Mouse (Mus musculus) large intestine, adult 2 months (tissue): ENCODE data around the gene Mapk3. TPM values are rescaled to one million over a fixed set of nuclear protein-coding genes. Genes with fewer than 3 reads are reported as not detected.
"Not testable (repeated sequence)": the region's sequence is repeated elsewhere in the genome, so short reads cannot be mapped to it uniquely, and the experiment has no call there.

Experiments used
- DNase-seq: peaks from one replicate; pipeline ENCODE4 v3.0.0-alpha.2; 2012; ENCODE audit warnings: low read depth, low spot score
- WGBS: fragments of 180-500 bp; shearing (Covaris S2); methylation state at CpG from one replicate; pipeline ENCODE4 v1.1.7; 2018; 5-methylcytosine and 5-hydroxymethylcytosine counted together
- polyA plus RNA-seq: library from polyadenylated mRNA; depleted of rRNA; stranded (reverse); fragments of >200 nt; gene quantifications from 2 replicates; pipeline ENCODE4 v1.2.3, GENCODE M21; 2012; rRNA removed

Mapk3 gene
- polyA plus RNA-seq, result 497 and 498 TPM in 2 replicates

DNA sequence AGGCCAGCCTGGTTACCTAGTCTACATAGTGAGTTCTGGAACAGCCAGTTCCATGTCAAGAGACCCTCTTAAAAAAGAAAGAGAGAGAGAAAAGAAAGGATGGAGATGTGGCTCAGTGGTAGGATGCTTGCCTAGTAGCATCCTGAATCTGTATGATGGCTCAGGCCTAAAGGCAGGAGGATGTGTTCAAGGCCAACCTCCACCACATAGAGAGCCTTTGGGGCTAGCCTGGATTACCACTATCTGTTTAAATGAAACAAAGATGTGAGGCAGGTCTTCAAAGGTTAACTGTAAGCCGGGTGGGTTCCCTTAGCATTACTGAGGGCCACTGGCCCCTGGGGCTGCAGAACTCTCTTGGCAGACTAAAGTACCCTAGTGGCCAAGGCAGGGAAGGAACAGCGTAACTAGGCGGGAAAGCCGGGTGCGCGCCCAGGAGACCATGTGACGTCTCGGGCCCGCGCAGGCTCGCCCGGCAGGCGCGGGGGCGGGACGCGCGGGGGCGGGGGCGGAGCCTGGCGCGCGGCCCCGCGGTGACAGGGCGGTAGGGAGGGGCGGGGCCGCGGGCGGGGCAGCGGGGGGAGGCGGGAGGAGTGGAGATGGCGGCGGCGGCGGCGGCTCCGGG, at the start of gene Mapk3:
Gene Mapk3, plus strand, starts transcription at position 552 of the 622 bp plus-strand sequence.
- WGBS, result 1% methylated on average over 33 of the region's 38 CpGs
- DNase-seq, result no peak

DNA sequence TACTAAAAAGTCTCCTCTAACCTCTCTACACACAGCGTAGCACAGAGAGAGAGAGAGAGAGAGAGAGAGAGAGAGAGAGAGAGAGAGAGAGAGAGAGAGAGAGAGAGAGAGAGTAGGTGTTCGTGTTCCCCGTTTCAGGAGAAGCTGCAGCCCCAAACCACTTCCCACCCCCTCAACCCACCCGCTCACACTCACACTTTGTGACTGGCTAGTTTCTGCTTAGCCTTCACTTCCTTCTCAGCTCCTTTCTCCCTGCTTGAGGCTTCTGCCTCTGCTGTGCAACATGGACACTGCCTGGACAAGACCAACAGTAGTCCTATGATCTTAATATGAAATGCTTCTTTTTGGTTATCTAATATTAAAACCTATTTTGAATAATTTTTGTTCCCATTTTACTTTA, 49.1 kb upstream of the Mapk3 start:
- 80% methylated on average over 4 of the region's 4 CpGs for WGBS
- no peak for DNase-seq

DNA sequence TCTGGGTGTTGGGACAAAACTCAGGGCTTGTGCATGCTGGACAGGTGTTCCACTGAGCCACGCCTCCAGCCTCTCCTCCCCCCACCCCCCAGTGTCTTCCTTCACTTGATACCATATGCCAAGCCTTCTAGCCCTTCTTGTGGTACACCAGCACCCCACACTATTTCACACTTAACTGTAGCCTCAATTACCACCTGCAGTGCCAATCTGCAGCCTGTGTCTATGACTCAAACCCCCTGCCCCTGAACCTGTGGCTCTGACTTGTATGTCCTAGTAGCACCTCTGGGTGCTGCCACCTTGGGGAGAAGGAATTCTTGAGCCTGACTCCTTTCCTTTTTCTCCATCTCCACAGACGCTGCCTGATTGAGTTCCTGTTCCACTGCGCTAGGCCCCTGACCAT, 47.5 kb upstream of the Mapk3 start:
- DNase-seq, result no peak
- 86% methylated on average over 3 of the region's 3 CpGs for WGBS

DNA sequence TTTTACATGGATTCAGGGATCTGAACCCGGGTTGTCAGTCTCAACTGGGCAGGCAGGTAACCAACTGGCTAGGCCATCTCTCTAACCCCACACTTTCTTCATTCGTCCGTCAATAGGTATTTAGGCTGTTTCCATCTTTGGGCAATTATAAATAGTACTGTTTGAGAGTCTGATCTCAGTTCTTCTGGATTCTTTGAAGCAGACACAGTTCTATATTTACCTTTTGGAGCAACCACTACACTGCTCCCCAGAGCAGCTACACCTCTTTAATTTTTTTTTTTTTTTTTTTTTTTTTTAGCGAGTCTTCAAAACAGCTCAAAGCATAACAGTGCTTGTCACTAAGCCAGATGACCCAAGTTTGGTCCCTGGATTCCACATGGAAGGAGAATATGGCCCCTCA, 43.7 kb upstream of the Mapk3 start:
- WGBS, result 81% methylated on average over 4 of the region's 4 CpGs
- DNase-seq, result no peak

DNA sequence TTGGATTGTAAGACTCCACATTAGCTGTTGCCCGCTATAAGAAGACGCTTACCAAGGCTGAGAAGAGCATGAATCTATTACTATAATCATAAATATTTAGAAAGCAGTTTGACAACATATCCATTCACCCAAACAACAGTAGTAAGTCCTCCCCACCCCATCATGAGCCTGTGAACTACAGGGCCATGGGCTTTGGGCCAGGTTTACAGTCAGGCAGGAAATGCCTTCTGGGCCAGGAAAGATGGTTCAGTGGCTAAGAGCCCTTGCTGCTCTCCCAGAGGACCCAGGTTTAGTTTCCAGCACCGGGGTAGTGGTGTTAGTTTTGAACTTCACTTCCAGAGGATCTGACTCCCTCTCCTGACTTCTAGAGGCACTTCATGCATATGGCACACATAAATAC, 41.8 kb upstream of the Mapk3 start:
- WGBS, result 70% methylated on average over 3 of the region's 3 CpGs
- DNase-seq, result no peak

DNA sequence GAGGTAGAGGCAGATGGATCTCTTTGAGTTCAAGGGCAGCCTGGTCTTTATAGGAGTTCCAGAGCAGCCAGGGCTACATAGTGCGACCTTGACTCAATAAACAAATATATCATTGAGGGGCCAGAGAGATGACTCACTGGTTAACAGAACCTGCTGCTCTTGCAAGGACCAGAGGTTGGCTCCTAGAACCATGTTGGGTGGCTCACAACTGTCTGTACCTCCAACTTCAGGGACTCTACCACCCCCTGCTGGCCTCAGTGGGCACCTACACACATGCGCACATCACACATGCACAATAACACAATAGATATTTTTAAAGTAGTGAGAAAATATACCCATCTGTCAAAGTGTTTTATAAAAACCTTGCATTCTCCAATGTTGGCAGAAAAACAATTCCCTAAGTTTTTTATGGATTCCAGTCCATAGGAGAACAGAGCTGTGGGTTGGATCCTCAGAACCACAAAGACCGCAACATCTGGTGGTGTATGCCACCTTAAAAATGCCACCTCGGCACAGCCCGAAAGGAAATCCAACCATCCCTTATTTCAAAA, 40.5 kb upstream of the Mapk3 start:
- 90% methylated on average over 5 of the region's 5 CpGs for WGBS
- no peak for DNase-seq

DNA sequence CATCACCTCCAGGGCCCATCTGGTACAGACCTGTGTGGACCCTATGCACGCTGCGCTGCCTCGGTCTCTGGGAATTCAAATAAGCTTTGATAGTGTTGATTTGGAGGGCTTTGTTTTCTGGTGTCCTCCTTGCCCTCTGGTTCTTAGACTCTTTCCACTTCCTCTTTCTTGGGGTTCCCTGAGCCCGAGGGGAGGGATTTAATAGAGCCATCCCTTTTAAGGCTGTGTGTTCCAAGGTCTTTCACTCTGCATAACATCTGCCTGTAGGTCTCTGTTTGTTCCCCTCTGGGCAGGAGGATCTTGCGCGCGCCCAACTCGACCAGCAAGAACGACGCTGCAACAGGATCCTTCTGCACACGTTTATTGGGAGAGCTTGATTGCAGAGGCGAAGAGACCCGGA, 37.8 kb upstream of the Mapk3 start:
- 86% methylated on average over 13 of the region's 13 CpGs for WGBS
- DNase-seq, result no peak

DNA sequence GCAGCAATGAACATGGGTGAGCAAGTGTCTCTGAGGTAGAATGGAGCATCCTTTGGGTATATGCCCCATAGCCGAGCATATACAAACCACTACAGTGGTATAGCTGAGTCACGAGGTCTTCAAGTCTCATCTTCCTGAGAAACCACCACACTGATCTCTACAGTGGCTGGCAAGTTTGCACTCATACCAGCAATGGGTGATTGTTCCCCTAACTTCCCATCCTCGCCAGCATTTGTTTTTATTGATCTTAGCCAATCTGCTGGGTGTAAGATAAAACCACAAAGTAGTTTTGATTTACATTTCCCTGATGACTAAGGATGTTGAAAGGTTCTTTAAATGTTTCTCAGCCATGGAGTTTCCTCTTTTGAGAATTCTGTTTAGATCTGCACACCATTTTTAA, 34.3 kb upstream of the Mapk3 start:
- WGBS, result 65% methylated on average over 3 of the region's 3 CpGs
- no peak for DNase-seq

DNA sequence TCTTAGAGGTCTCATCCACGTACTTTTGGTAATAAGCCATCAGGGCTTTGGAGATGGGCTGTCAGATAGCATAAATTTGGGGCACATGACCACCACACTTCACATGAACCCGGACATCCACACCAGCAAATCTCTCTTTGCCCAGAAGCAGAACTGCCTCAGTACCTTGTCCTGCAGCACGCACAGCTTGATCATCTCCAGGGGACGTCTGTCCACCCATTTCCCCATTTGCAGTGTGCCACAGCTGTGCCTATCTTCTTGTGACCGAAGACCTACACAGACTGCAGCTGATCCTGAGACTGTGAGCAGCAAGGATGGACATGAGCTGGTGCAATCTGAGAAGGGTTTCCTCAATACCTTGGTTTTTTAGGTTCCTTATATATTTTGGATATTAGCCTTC, 33.7 kb upstream of the Mapk3 start:
- no peak for DNase-seq
- WGBS, result 69% methylated on average over 5 of the region's 5 CpGs

DNA sequence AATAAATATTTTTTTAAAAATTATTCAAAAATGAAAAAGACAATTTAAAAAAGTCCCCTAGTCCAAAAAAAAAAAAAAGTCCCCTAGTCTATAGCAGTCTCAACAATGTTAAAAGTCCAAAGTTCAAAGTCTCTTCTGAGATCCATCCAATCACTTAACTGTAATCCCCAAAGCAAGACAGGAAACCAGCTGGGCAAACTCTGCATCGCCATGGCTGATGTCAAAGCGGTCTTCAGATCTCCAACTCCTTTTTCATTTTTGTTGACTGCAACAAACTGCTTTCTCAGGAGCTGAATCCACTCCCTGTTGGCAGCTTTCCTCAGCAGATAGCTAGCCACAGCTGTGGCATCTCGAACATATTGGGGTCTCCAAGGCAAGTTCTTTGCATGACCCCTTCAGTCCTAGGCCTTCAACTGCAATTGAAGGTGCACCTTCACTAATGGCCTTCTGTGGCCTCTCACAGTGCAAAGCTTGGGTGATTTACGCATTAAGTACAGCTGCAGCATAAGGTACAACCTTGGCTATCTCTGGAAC, 29.1 kb upstream of the Mapk3 start:
- 53% methylated on average over 4 of the region's 4 CpGs for WGBS
- not testable (repeated sequence) for DNase-seq

DNA sequence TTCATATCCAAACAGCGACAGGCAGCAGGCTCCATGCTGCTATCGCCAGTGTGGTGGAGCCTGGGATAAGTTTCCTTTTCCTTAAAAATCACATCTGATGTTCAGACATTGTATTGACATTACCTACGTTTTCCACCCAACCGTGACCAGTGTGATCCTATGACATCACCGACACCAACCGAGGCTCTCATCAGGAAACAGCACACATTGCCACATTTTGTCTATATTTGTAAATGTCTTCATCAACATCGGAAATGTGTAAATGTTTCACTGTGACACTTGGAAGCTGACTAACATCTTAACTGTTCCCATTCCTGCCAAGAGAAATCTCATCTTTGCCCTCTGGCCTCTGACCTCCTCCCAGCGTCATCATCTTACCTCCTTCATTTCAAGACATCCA, 23.3 kb upstream of the Mapk3 start:
- no peak for DNase-seq
- 71% methylated on average over 8 of the region's 8 CpGs for WGBS

DNA sequence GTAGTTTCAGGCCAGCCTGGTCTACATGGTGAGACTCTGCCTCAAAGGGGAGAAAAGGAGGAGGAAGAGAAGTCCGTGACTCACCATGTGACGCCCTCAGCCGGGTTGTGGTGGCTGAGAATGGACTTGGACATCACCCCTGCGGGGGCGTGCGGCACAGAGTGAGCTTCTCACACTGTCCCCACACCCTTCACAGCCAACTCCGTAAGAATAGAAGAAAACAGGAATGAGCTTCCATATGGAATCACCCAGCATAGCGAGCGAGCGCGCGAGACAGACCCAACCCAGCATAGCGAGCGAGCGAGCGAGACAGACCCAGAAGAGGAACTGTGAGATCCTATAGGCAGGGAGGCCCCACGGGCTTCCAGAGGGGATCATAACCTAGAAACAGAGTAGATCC, 19.9 kb upstream of the Mapk3 start:
- WGBS, result 83% methylated on average over 17 of the region's 17 CpGs
- DNase-seq, result no peak

DNA sequence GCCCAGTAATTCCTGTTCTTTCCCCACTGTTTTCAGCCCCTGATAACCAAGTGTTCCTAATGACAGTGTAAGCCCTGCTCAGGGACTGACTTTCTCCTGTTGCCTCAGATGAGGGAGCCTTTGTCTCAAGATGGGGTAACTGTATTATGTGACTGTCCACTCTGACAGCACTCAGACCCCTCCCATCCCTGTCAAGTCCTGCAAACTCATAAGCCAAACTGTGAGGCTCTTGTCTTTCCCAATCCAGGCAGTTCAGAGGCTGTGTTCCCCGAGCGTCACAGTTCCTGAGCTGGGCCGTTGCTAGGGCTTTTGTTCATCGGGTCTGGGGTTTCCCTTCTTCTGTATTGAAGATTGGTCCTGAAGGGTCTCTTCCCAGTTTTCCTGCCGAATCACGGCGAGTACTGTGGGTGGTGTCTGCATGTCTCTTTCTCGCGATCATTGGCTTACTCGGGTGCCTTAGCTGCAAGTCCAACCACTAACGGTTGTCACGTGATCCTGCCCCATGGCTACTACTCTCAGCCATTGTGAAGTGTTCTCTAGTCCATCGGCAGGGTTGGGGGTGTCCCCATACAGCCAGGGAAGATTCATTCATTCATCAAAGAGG, 19.2 kb upstream of the Mapk3 start:
- DNase-seq, result no peak
- 82% methylated on average over 13 of the region's 13 CpGs for WGBS

DNA sequence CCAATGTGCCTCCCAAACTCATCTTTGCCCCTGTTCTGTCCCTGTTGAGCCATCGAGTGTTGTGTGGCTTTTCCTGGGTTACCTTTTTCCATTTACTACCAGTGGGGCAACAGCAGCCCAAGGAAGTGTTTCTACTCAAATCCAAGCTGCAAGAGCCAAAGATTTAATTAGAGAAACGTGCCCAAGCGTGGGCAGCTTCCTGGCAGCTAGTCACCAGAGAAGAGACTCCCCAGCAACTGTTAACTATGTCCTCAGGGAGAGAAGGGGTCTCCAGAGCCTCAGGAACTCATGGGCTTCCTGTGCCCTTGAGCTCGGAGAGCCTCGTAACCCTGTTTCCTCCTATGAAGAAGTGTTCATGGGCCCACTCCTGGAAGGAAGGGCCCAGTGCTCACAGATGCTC, 18.4 kb upstream of the Mapk3 start:
- WGBS, result 73% methylated on average over 5 of the region's 5 CpGs

DNA sequence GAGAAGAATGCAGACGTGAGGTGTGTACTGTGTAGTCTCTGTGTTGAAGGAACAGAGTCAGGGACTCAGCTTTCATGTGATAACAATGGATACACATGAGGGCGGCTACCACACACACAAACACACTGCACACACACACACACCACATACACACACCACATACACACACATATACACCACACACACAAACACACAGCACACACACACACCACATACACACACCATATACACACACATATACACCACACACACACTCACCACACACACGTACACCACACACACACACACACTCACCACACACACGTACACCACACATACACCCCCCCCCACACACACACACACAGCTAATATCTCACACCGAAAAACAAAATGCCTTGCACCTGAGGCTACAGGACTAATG, 17.9 kb upstream of the Mapk3 start:
- no peak for DNase-seq
- 87% methylated on average over 5 of the region's 5 CpGs for WGBS

More for the DNA sequence above, 18.4 kb upstream of the Mapk3 start:
- DNase-seq, result no peak

DNA sequence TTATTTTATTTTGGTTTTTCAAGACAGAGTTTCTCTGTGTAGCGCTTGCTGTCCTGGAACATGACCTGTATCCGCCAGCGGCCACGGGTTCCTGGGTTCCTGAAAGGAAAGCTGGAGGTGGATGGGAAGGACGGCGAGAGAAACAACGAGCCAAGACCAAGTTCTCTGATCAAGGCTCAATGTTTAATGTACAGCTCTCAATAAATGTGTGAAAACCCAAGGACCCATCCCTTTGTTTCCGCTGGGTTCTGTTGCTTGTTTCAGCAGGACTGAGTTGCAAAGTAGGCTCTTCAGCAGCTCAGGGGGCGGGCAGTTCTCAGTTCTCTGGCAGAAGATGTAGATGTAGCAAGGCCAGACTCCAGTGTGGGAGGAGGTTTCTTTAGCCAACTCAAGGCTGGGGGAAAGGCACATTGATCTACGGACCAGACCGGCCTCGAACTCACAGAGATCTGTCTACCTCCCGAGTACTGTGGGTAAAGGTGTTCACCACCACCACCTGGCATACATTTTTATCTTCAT, 17.4 kb upstream of the Mapk3 start:
- 90% methylated on average over 13 of the region's 13 CpGs for WGBS
- DNase-seq, result no peak

DNA sequence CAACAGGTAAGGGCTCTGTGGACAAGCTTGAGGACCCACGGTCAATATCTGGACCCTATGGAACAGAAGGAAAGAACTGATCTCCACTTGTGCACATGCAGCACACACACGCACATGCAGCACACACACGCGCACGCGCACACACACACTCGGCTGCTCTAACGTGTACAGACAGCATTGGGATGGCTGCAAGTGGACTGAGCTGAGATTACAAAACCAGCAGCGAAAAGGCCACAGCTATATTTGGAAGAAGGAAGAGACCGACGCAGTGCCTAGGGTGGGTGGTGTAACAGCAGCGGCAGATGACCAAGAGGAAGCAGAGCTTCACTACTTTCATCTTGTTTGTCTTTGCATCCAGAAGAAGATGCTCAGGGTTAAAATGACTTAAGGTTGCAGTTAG, 13.3 kb upstream of the Mapk3 start:
- 51% methylated on average over 12 of the region's 12 CpGs for WGBS
- DNase-seq, result no peak

DNA sequence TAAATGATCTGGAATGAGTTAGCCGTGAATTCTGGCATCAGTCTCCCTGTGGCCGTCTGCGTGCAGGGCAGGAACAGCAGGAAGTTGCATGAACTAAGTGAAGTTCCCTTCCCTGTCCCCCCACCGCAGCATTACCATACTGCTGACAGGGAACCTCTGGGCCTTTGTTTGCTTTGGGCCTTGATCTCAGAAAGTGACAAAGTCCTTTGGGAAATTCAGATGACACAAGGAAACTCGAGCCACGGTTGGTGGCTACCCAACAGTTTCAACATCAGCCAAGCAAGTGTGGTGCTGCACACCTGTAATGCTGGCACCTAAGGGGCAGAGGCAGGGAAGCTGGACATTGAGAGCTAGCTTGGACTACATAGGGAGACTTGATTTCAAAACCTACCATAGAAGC, 12.6 kb upstream of the Mapk3 start:
- 13% methylated on average over 6 of the region's 6 CpGs for WGBS
- DNase-seq, result peak; percentile 60

DNA sequence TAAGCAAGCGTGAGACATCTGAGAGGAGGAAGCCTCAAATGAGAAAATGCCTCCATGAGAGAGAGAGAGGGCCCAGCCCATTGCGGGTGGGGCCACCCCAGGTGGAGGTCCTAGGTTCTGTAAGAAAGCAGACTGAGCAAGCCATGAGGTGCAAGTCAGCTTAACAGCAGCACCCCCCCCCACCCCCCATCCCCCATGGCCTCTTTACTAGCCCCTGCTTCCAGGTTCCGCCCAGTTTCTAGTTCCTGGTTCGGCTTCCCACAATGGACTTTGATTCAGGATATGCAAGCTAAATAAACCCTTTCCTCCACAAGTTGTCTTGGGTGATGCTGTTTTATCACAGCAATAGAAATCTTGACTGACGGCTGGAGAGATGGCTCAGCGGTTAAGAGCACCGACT, 10.6 kb upstream of the Mapk3 start:
- WGBS, result 21% methylated on average over 7 of the region's 7 CpGs
- peak; percentile 76 for DNase-seq

DNA sequence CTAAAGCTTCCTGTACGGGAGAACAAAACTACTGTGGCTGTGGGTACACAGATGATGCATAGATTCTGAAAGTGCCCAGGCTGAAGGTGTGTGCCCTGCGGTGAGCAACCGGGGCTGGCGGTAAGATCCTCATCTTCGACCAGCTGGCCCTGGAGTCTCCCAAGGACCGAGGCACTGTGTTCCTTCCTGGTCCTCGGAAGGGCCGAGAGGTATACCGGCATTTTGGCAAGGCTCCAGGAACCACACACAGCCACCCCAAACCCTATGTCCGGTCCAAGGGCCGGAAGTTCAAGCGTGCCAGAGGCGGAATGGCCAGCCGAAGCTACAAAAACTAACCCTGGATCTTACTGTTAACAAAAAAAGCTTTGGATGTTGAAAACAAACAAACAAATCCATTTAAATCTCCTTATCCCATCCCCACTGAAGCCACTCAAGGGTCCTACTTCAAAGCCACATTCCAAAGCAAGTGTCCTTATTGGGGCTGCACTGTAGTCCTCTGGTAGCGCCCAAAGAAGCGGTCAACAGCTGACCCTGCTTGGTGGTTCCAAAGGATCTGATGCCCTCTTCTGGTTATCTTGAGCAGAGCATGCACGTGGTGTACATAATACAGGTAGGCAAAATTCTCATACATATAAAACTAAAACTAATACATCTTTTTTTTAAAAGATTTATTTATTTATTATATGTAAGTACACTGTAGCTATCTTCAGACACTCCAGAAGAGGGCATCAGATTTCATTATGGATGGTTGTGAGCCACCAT, 9.6 kb upstream of the Mapk3 start:
- no peak for DNase-seq
- whole genome bisulfite sequencing, result 77% methylated on average over 17 of the region's 17 CpGs
